Mouse (Mus musculus): ENCODE measurements around the gene Cst3. TPM values are rescaled to one million over a fixed set of nuclear protein-coding genes. Genes with fewer than 3 reads are reported as not detected.

Gene Cst3
- polyA plus RNA-seq, 1 experiment = 646 TPM

DNA sequence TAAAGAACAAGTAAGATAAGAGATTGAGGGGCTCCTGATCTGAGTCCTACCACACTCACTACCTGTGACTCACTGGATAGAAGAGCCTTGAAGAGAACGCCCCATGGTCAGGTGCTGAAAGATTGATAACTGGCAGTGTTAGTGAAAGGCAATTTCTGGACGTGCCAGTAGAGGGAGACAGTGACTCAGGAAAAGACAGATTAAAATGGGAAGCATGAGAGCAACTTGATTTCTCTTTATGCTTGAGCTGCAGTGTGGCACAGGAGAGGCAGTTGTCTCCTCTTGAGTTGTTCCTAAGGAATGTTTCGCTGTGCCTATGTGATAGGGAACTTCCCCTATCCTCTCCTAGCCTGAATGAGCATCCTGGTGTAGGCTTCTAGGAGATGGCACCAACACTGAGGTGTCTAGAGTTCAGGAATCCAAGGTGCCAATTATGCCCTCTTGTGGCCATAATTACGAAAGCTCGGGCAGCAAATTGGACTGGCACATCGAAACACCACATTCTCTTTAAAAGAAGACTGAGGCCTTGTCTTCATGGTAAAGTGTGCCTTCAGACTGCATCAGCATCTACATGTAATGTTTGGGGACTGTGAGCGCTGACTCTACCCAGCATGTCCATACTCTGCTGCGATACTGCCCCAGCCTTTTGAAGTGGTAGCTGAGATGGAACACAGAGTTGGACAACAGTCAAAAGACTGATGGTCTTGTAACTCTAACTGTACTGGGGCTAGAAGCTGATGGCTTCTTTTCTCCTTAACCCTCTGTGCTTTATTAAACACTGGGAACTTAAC, 24.2 kb downstream of the Cst3 start:
- Histone ChIP-seq H3ac (ENCODE audit: control insufficient read depth, insufficient read length) (no peak overlapping the region), H3K36me3 (ENCODE audit: control insufficient read depth, insufficient read depth) (no peaks in the 10 kb centered on the region), H3K27me3 (ENCODE audit: control insufficient read depth, insufficient read depth, insufficient read length) (no peaks in the 10 kb centered on the region), H3K79me2 (ENCODE audit: control insufficient read depth, insufficient read depth) (no peaks in the 10 kb centered on the region), H3K4me3 (no peak overlapping the region), H3K4me2 (ENCODE audit: low read depth) (peak overlapping the region; percentile 60)
- TF ChIP-seq REST (IDR thresholded peaks at IDR 0.05; ENCODE audit: insufficient read depth, insufficient read length) = no peak
- no peak for TF ChIP-seq MYOG (IDR thresholded peaks at IDR 0.05; ENCODE audit: control insufficient read depth in 1 of 3, insufficient read depth in 1 of 3, insufficient read length in 2 of 3, low read depth in 2 of 3)
- TF ChIP-seq USF1 (IDR thresholded peaks at IDR 0.05; ENCODE audit: low read depth) = no peak
- TF ChIP-seq POLR2A (IDR thresholded peaks at IDR 0.05; ENCODE audit: insufficient read length, low read depth) = no peak
- TF ChIP-seq MYOD1 (IDR thresholded peaks at IDR 0.05; ENCODE audit: control insufficient read depth in 1 of 3, insufficient read length in 2 of 3, low read depth in 2 of 3) = no peak
- no peak for TF ChIP-seq E2F4 (IDR thresholded peaks at IDR 0.05; ENCODE audit: insufficient read depth)
- TF ChIP-seq TCF3 (IDR thresholded peaks at IDR 0.05; ENCODE audit: insufficient read length, low read depth) = no peak
- TF ChIP-seq TCF12 (IDR thresholded peaks at IDR 0.05; ENCODE audit: insufficient read depth, poor library complexity, severe bottlenecking) = no peak
- TF ChIP-seq MAX (IDR thresholded peaks at IDR 0.05; ENCODE audit: low read depth) = no peak
- no peak for TF ChIP-seq POLR2AphosphoS2 (IDR thresholded peaks at IDR 0.05; ENCODE audit: insufficient read length, low read depth)
- TF ChIP-seq CEBPB (IDR thresholded peaks at IDR 0.05; ENCODE audit: insufficient read depth, poor library complexity, severe bottlenecking) = no peak
- no peak for TF ChIP-seq SRF (IDR thresholded peaks at IDR 0.05; ENCODE audit: control insufficient read depth, insufficient read length, low read depth)

GRCm38 (mm10) chr2:148839224-148839623, 36.3 kb downstream of the Cst3 start:
- Histone ChIP-seq H3ac (ENCODE audit: control insufficient read depth, insufficient read length) (no peak overlapping the region), H3K4me2 (ENCODE audit: low read depth) (no peak overlapping the region), H3K27me3 (ENCODE audit: control insufficient read depth, insufficient read depth, insufficient read length) (no peaks in the 10 kb centered on the region), H3K4me3 (no peak overlapping the region), H3K79me2 (ENCODE audit: control insufficient read depth, insufficient read depth) (no peaks in the 10 kb centered on the region), H3K36me3 (ENCODE audit: control insufficient read depth, insufficient read depth) (no peaks in the 10 kb centered on the region)
- TF ChIP-seq E2F4 (IDR thresholded peaks at IDR 0.05; ENCODE audit: insufficient read depth) = no peak
- TF ChIP-seq MAX (IDR thresholded peaks at IDR 0.05; ENCODE audit: low read depth) = no peak
- no peak for TF ChIP-seq TCF12 (IDR thresholded peaks at IDR 0.05; ENCODE audit: insufficient read depth, poor library complexity, severe bottlenecking)
- TF ChIP-seq SRF (IDR thresholded peaks at IDR 0.05; ENCODE audit: control insufficient read depth, insufficient read length, low read depth) = no peak
- no peak for TF ChIP-seq MYOD1 (IDR thresholded peaks at IDR 0.05; ENCODE audit: control insufficient read depth in 1 of 3, insufficient read length in 2 of 3, low read depth in 2 of 3)
- TF ChIP-seq REST (IDR thresholded peaks at IDR 0.05; ENCODE audit: insufficient read depth, insufficient read length) = no peak
- no peak for TF ChIP-seq POLR2A (IDR thresholded peaks at IDR 0.05; ENCODE audit: insufficient read length, low read depth)
- TF ChIP-seq POLR2AphosphoS2 (IDR thresholded peaks at IDR 0.05; ENCODE audit: insufficient read length, low read depth) = no peak
- no peak for TF ChIP-seq USF1 (IDR thresholded peaks at IDR 0.05; ENCODE audit: low read depth)
- TF ChIP-seq CEBPB (IDR thresholded peaks at IDR 0.05; ENCODE audit: insufficient read depth, poor library complexity, severe bottlenecking) = no peak
- no peak for TF ChIP-seq MYOG (IDR thresholded peaks at IDR 0.05; ENCODE audit: control insufficient read depth in 1 of 3, insufficient read depth in 1 of 3, insufficient read length in 2 of 3, low read depth in 2 of 3)

DNA sequence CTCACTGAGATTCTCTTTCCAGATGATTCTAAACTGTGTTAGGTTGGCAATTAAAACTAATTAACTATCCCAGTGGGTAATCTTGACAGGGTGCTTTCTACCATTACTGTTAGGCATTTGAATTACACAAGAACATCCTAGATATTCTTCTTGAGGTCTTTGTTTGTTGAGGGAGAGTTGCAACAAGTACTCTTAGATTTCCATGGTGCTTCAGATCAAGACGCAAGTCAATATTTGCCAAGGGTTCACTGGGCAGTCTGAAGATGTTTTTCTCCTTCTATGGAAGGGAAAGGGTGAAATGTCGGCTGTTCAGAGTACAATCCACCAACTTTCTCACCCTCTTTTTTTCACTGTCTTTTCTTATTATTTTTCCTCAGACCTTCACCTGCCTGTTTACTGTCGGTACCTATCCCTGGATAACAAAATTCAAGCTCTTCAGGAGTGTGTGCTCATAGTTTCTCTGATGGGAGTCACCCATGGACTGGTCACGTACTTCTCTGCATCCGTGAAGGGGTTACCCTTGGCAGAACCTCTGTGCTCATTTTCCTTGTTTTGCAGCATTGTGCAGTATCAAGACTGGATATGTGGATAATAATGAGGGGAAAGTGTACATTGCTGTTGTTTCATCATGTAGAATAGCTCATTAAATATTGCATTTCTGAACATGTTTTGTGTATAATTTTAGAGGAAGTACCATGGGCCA, 37.3 kb downstream of the Cst3 start:
- H3K4me2 ChIP-seq (ENCODE audit: low read depth) = no peak overlapping the region
- no peak overlapping the region for H3ac ChIP-seq (ENCODE audit: control insufficient read depth, insufficient read length)
- H3K27me3 ChIP-seq (ENCODE audit: control insufficient read depth, insufficient read depth, insufficient read length) = no peaks in the 10 kb centered on the region
- H3K4me3 ChIP-seq = no peak overlapping the region
- TF ChIP-seq POLR2AphosphoS2 (IDR thresholded peaks at IDR 0.05; ENCODE audit: insufficient read length, low read depth) (no peak), POLR2A (IDR thresholded peaks at IDR 0.05; ENCODE audit: insufficient read length, low read depth) (no peak), E2F4 (IDR thresholded peaks at IDR 0.05; ENCODE audit: insufficient read depth) (no peak), MYOD1 (IDR thresholded peaks at IDR 0.05; ENCODE audit: control insufficient read depth in 1 of 3, insufficient read length in 2 of 3, low read depth in 2 of 3) (no peak), TCF3 (IDR thresholded peaks at IDR 0.05; ENCODE audit: insufficient read length, low read depth) (no peak)
- no peaks in the 10 kb centered on the region for H3K79me2 ChIP-seq (ENCODE audit: control insufficient read depth, insufficient read depth)
- no peaks in the 10 kb centered on the region for H3K36me3 ChIP-seq (ENCODE audit: control insufficient read depth, insufficient read depth)

DNA sequence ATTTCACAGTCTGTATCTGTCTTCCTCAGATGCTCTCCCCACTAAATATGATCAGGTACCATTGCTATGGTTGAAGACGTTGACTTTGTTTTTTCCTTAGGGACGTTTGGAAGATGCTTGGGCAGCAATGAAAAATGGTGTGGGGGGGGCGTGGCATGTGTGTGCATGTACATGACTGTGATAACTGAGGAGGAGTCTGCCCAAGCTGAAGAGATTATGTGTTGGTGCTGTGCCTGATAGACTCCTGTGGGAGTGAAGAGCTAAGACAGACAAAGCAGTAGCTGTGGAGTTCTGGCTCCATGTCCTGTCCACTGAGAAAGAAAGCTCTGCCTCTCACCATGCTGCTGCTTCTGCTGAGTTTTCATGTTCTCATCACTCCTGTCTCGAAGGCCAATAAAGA, 40.6 kb downstream of the Cst3 start, which contains the start of gene Cst9:
Gene Cst9 (plus strand): TSS at position 236 of the 400 bp plus-strand sequence.
- TF ChIP-seq POLR2A (IDR thresholded peaks at IDR 0.05; ENCODE audit: insufficient read length, low read depth) = no peak
- no peaks in the 10 kb centered on the region for H3K79me2 ChIP-seq (ENCODE audit: control insufficient read depth, insufficient read depth)
- no peak within 1 kb of the TSS for H3K4me3 ChIP-seq
- no peak within 1 kb of the TSS for H3K4me2 ChIP-seq (ENCODE audit: low read depth)
- no peaks in the 10 kb centered on the region for H3K27me3 ChIP-seq (ENCODE audit: control insufficient read depth, insufficient read depth, insufficient read length)
- no peaks in the 10 kb centered on the region for H3K36me3 ChIP-seq (ENCODE audit: control insufficient read depth, insufficient read depth)
- H3ac ChIP-seq (ENCODE audit: control insufficient read depth, insufficient read length) = no peak within 1 kb of the TSS

GRCm38 (mm10) chr2:148825986-148826385, 49.5 kb downstream of the Cst3 start:
- TF ChIP-seq SRF (IDR thresholded peaks at IDR 0.05; ENCODE audit: control insufficient read depth, insufficient read length, low read depth) = no peak
- no peak for TF ChIP-seq POLR2AphosphoS2 (IDR thresholded peaks at IDR 0.05; ENCODE audit: insufficient read length, low read depth)
- TF ChIP-seq MYOD1 (IDR thresholded peaks at IDR 0.05; ENCODE audit: control insufficient read depth in 1 of 3, insufficient read length in 2 of 3, low read depth in 2 of 3) = no peak
- no peak for TF ChIP-seq POLR2A (IDR thresholded peaks at IDR 0.05; ENCODE audit: insufficient read length, low read depth)
- TF ChIP-seq TCF12 (IDR thresholded peaks at IDR 0.05; ENCODE audit: insufficient read depth, poor library complexity, severe bottlenecking) = no peak
- TF ChIP-seq MAX (IDR thresholded peaks at IDR 0.05; ENCODE audit: low read depth) = no peak
- TF ChIP-seq TCF3 (IDR thresholded peaks at IDR 0.05; ENCODE audit: insufficient read length, low read depth) = no peak
- no peak for TF ChIP-seq MYOG (IDR thresholded peaks at IDR 0.05; ENCODE audit: control insufficient read depth in 1 of 3, insufficient read depth in 1 of 3, insufficient read length in 2 of 3, low read depth in 2 of 3)
- TF ChIP-seq REST (IDR thresholded peaks at IDR 0.05; ENCODE audit: insufficient read depth, insufficient read length) = no peak
- no peak for TF ChIP-seq CEBPB (IDR thresholded peaks at IDR 0.05; ENCODE audit: insufficient read depth, poor library complexity, severe bottlenecking)
- no peak for TF ChIP-seq USF1 (IDR thresholded peaks at IDR 0.05; ENCODE audit: low read depth)
- no peak for TF ChIP-seq E2F4 (IDR thresholded peaks at IDR 0.05; ENCODE audit: insufficient read depth)
- Histone ChIP-seq H3ac (ENCODE audit: control insufficient read depth, insufficient read length) (no peak overlapping the region), H3K79me2 (ENCODE audit: control insufficient read depth, insufficient read depth) (no peaks in the 10 kb centered on the region), H3K36me3 (ENCODE audit: control insufficient read depth, insufficient read depth) (no peaks in the 10 kb centered on the region), H3K4me2 (ENCODE audit: low read depth) (no peak overlapping the region), H3K4me3 (no peak overlapping the region), H3K27me3 (ENCODE audit: control insufficient read depth, insufficient read depth, insufficient read length) (no peaks in the 10 kb centered on the region)
